Mouse (Mus musculus): ENCODE data around the gene Tmem119.

DNA sequence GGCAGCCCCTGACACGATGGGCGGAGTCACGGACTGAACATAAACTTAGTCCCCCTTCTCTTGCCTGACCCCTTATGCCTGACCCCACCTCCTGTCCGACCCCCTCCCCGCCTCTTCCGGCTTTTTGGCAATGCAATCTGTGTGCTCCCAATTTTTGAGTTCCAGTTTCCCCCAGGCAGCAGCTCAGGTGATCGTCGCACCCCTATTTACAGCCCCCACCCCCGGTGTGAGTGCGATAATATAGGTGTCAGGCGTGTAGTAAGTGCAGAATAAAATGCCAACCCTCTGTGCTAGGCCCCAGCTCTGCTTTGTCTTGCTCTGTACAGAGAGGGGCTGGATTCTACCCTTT, 14.7 kb upstream of the Tmem119 start:
- TF ChIP-seq CTCF (IDR thresholded peaks at IDR 0.05; ENCODE audit: control insufficient read depth, insufficient read depth, low read length) (no peak), POLR2A (IDR thresholded peaks at IDR 0.05; ENCODE audit: borderline replicate concordance, control insufficient read depth, low read depth, low read length) (no peak)
